Mouse (Mus musculus) hindbrain, embryonic 16.5 days (tissue): Measurements from ENCODE around the gene Rhbdd2. TPM values are rescaled to one million over a fixed set of nuclear protein-coding genes. Genes with fewer than 3 reads are reported as not detected.
"Not testable (repeated sequence)": the region's sequence is repeated elsewhere in the genome, so short reads cannot be mapped to it uniquely, and the experiment has no call there.

Experiments used
- ATAC-seq: fragments of 200-750 bp; cut with Nextera tagmentation; 2 replicates; pipeline ENCODE4 v1.8.0; 2017; ENCODE audit warnings: moderate TSS enrichment, moderate library complexity
- H3K27ac ChIP-seq: fragments of 300-500 bp; sonication (generic); 2 replicates; pipeline ENCODE4 v1.5.1; 2014; ENCODE audit warnings: low read depth, mild to moderate bottlenecking, control low read depth, low read length, moderate library complexity
- H3K27me3 ChIP-seq: fragments of 300-500 bp; sonication (generic); replicated peaks from 2 replicates; pipeline ENCODE4 v1.6.1; 2014; ENCODE audit warnings: low read length; ENCODE audit not compliant: control insufficient read depth, insufficient read depth
- H3K36me3 ChIP-seq: fragments of 300-500 bp; sonication (generic); 2 replicates; pipeline ENCODE4 v1.6.1; 2014; ENCODE audit warnings: mild to moderate bottlenecking, low read length, moderate library complexity, mixed read lengths; ENCODE audit not compliant: control insufficient read depth, insufficient read depth
- H3K4me1 ChIP-seq: fragments of 300-500 bp; sonication (generic); 2 replicates; pipeline ENCODE4 v1.6.1; 2014; ENCODE audit warnings: low read depth, low read length; ENCODE audit not compliant: control insufficient read depth, insufficient read depth
- H3K4me2 ChIP-seq: fragments of 300-500 bp; sonication (generic); 2 replicates; pipeline ENCODE4 v1.6.1; 2014; ENCODE audit warnings: mild to moderate bottlenecking, low read length, control low read depth, moderate library complexity
- H3K4me3 ChIP-seq: fragments of 300-500 bp; sonication (generic); 2 replicates; pipeline ENCODE4 v1.5.1; 2014; ENCODE audit warnings: mild to moderate bottlenecking, low read length, control low read depth, moderate library complexity
- H3K9ac ChIP-seq: fragments of 300-500 bp; sonication (generic); 2 replicates; pipeline ENCODE4 v1.6.1; 2014; ENCODE audit warnings: low read depth, mild to moderate bottlenecking, control low read depth, low read length, moderate library complexity
- H3K9me3 ChIP-seq: fragments of 300-500 bp; sonication (generic); 2 replicates; pipeline ENCODE4 v1.6.1; 2014; ENCODE audit warnings: mild to moderate bottlenecking, low read length, moderate library complexity; ENCODE audit not compliant: control insufficient read depth
- WGBS: fragments of 180-500 bp; shearing (Covaris S2); extraction: QIAGEN DNeasy Blood & Tissue Kit; methylation state at CpG from one replicate; pipeline ENCODE4 v1.1.7; 2014; 5-methylcytosine and 5-hydroxymethylcytosine counted together
- polyA plus RNA-seq: library from polyadenylated mRNA; unstranded; fragments of >200 nt; fragmentation: Nextera tagmentation; extraction: Ambion mirVana; gene quantifications from 2 replicates; pipeline ENCODE4 v1.2.1, GENCODE M21; 2015

Rhbdd2 gene
- 96.9 and 98.5 TPM in 2 replicates for polyA plus RNA-seq

DNA sequence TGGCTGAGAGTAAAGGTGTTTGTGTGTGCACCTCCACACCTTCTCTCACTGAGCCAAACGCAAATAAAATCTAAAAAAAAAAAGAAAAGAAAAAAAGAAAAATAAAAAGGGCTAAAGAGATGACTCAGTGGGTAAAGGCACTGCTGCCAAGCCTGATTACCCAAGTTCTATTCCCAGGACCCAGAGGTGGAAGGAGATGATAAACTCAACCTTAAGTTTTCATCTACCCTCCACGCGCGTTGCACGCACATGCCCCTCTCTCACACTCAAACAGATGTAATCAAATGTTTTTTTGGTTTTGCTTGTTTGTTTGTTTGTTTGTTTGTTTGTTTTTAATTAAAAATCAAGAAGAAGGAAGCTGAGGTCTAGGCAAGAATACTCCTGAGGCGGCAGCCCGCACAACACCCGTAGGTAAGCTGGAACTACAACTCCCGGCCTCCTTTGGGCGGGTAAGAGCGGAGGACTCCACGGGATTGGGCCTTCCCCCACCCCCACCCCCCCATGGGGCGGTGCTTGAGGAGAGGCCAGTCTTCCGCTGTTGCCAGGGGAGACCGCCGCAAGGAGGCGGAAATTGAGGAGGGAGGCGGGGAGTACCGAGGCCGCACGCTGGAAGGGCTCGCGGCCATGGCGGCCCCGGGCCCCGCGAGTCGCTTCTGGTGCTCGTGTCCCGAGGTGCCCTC is at the start of gene Rhbdd2:
Gene Rhbdd2 (plus strand): TSS at position 502 of the 680 bp plus-strand sequence.
- H3K27me3 ChIP-seq, result no peaks in the 10 kb centered on the region
- H3K9ac ChIP-seq, result peak within 1 kb of the TSS; percentile 87
- peak; percentile 99 for ATAC-seq
- H3K4me1 ChIP-seq, result peaks cover 6% of the 10 kb centered on the region
- peaks cover 14% of the 10 kb centered on the region for H3K36me3 ChIP-seq
- H3K27ac ChIP-seq, result peak within 1 kb of the TSS; percentile 91
- peak within 1 kb of the TSS; percentile 74 for H3K4me3 ChIP-seq
- peak within 1 kb of the TSS; percentile 71 for H3K4me2 ChIP-seq
- 12% methylated on average over 30 of the region's 30 CpGs for WGBS
- no peaks in the 10 kb centered on the region for H3K9me3 ChIP-seq

DNA sequence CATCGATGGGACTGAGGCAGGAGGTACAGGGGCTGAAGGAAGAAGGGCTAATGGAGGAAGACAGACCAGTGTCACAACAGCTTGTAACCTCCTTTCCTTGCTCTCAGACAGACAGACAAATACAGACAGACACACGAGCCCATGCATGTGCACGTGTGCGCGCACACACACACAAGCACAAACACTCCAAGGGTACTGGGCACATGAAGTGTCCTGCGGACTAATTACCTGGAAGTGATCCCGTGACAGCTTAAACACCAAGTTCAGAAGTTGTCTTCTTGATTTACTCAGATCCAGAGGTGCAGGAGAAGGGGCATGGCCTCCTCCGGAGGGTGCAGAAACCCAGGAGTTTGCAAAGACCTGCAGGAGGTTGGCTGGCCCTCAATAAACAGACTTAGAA is 46.7 kb upstream of the Rhbdd2 start:
- no peaks in the 10 kb centered on the region for H3K36me3 ChIP-seq
- H3K4me2 ChIP-seq, result no peak overlapping the region
- H3K4me3 ChIP-seq, result no peak overlapping the region
- ATAC-seq, result no peak
- WGBS, result 95% methylated on average over 8 of the region's 8 CpGs
- no peaks in the 10 kb centered on the region for H3K27me3 ChIP-seq
- no peaks in the 10 kb centered on the region for H3K9me3 ChIP-seq
- no peak overlapping the region for H3K9ac ChIP-seq
- H3K4me1 ChIP-seq, result no peaks in the 10 kb centered on the region
- no peak overlapping the region for H3K27ac ChIP-seq

DNA sequence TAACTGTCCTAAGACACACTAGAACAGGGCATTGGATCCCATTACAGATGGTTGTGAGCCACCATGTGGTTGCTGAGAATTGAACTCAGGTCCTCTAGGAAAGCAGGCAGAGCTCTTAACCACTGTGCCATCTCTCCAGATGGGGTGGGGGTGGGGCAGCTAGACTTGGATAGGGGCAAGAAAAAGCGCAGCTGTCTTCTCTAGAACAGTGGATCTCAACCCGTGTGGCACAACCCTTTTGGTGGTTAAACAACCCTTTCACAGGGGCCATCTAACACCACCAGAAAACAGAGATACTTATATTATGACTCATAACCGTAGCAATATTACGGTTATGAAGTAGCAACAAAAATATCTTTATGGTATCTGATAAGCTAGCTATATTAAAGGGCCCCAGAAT is 44.7 kb upstream of the Rhbdd2 start:
- H3K4me1 ChIP-seq, result no peaks in the 10 kb centered on the region
- no peak overlapping the region for H3K4me3 ChIP-seq
- peaks cover 2% of the 10 kb centered on the region; the same call in 1 of the 2 replicates for H3K9me3 ChIP-seq
- H3K27me3 ChIP-seq, result no peaks in the 10 kb centered on the region
- H3K4me2 ChIP-seq, result no peak overlapping the region
- 90% methylated on average over 4 of the region's 4 CpGs for WGBS
- H3K9ac ChIP-seq, result no peak overlapping the region
- ATAC-seq, result no peak
- no peak overlapping the region for H3K27ac ChIP-seq
- H3K36me3 ChIP-seq, result no peaks in the 10 kb centered on the region

DNA sequence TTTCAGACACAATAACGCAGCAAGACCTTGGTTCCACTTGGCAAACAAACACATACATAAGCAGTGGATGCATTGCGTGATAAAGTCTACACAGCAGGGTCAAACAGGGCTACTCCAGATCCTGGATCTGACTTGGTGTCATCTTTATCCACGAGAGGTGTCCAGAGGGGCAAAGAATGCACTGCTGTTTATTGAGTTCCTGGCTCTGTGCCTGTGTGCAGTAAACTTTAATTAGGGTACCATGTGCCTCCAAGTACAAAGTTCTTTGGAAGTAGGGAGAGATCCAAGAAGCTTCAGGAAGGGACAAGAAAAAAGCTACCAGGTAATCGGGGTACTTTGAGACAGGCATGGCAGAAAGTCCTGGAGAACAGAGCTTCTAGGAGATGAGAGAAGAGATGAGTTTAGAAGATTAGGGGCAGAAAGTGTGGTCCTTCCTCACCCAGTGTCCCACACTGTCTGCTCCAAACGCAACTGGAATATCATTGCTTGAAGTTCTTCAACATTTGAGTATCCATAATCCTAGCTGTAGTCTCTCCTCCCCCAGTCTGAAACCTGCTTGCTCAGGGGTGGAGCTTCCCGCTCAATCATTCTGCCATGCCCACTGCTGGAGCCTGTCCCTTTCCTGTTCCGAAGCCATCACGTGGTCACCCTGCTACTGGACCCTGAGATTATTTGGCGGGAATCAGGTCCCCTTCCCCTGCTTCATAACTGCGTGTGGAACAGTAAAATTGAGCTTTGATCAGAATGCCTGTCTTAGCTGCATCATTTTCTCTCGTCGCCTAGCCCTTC is 42.2 kb upstream of the Rhbdd2 start:
- peaks cover 2% of the 10 kb centered on the region; the same call in 1 of the 2 replicates for H3K9me3 ChIP-seq
- H3K27ac ChIP-seq, result no peak overlapping the region
- no peak overlapping the region for H3K4me2 ChIP-seq
- no peak overlapping the region for H3K4me3 ChIP-seq
- 84% methylated on average over 12 of the region's 12 CpGs for WGBS
- H3K27me3 ChIP-seq, result no peaks in the 10 kb centered on the region
- H3K9ac ChIP-seq, result no peak overlapping the region
- no peaks in the 10 kb centered on the region for H3K4me1 ChIP-seq
- ATAC-seq, result no peak
- no peaks in the 10 kb centered on the region for H3K36me3 ChIP-seq

DNA sequence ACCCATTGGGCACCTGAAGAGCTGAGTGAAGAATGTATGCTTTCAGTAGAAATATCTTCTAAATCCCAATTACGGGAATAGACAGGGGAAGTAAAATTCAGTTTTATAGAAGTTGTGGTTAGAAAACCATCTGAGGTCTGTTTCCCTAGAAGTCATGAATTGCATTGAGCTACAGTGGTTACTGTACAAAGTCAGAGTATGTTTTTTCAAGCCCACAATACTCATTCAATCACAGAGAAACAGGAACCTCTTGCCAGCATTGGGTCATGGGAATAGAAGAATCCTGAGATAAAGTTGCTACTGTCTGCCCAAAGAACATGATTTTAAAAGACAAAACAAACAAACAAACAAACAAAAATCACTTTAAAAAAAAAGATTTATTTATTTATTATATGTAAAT is 27.8 kb upstream of the Rhbdd2 start:
- not testable (repeated sequence) for H3K4me3 ChIP-seq, H3K36me3 ChIP-seq, H3K4me1 ChIP-seq, H3K9ac ChIP-seq, H3K4me2 ChIP-seq, ATAC-seq, H3K9me3 ChIP-seq, H3K27me3 ChIP-seq, H3K27ac ChIP-seq
- no CpG with 5 or more reads among the region's 1 CpGs for WGBS

DNA sequence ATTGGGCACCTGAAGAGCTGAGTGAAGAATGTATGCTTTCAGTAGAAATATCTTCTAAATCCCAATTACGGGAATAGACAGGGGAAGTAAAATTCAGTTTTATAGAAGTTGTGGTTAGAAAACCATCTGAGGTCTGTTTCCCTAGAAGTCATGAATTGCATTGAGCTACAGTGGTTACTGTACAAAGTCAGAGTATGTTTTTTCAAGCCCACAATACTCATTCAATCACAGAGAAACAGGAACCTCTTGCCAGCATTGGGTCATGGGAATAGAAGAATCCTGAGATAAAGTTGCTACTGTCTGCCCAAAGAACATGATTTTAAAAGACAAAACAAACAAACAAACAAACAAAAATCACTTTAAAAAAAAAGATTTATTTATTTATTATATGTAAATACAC is 25.7 kb upstream of the Rhbdd2 start:
- H3K4me2 ChIP-seq, ATAC-seq, H3K9me3 ChIP-seq, H3K4me1 ChIP-seq, H3K4me3 ChIP-seq, H3K36me3 ChIP-seq, H3K27ac ChIP-seq, H3K9ac ChIP-seq, H3K27me3 ChIP-seq: not testable (repeated sequence)
- WGBS, result no CpG with 5 or more reads among the region's 1 CpGs

DNA sequence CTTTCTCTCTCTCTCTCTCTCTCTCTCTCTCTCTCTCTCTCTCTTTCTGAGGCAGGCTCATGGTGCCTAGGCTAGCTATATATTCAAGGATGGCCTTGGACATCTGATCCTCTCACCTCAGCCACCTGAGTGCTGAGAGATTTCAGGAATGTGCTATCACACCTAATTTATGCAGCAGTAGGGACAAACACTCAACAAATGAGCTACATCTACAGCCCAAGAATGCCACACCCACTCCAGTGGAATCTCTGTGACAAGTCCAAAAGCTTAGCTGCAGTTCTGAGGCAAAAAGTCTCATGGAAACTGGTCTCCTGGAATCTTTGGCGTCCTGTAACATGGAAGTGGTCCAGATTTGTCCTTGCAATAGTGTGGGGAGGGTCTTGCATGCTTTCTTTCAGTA is 24.8 kb upstream of the Rhbdd2 start:
- 56% methylated on average over 1 of the region's 1 CpGs for WGBS
- H3K27me3 ChIP-seq, result no peaks in the 10 kb centered on the region
- H3K36me3 ChIP-seq, result no peaks in the 10 kb centered on the region
- H3K9me3 ChIP-seq, result peaks cover 3% of the 10 kb centered on the region; the same call in 1 of the 2 replicates
- H3K27ac ChIP-seq, result no peak overlapping the region
- H3K4me2 ChIP-seq, result no peak overlapping the region
- H3K4me3 ChIP-seq, result no peak overlapping the region
- H3K4me1 ChIP-seq, result no peaks in the 10 kb centered on the region
- no peak for ATAC-seq
- no peak overlapping the region for H3K9ac ChIP-seq

DNA sequence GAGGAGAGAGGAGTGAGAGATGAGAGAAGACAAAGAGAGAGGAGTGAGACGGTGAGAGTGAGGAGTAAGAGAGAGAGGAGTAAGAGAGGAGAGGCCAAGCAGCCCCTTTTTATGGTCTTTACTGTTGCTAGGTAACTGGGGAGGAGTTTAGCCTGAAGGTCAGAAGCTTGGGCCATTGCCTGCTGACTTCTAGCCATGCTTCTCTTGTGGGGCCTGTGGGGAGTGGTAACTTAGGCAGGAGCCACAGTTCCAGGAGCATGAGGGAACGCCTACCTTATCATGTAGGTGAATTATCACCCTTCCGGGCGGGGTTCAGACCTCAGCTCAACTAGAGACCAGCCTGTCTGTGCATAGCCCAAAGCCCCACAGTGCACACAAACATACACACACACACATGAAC is 22.6 kb upstream of the Rhbdd2 start:
- Histone ChIP-seq H3K27me3 (no peaks in the 10 kb centered on the region), H3K36me3 (no peaks in the 10 kb centered on the region), H3K4me3 (no peak overlapping the region), H3K27ac (no peak overlapping the region), H3K4me1 (no peaks in the 10 kb centered on the region), H3K9me3 (no peaks in the 10 kb centered on the region), H3K9ac (no peak overlapping the region), H3K4me2 (no peak overlapping the region)
- WGBS, result 71% methylated on average over 4 of the region's 4 CpGs
- ATAC-seq, result no peak

DNA sequence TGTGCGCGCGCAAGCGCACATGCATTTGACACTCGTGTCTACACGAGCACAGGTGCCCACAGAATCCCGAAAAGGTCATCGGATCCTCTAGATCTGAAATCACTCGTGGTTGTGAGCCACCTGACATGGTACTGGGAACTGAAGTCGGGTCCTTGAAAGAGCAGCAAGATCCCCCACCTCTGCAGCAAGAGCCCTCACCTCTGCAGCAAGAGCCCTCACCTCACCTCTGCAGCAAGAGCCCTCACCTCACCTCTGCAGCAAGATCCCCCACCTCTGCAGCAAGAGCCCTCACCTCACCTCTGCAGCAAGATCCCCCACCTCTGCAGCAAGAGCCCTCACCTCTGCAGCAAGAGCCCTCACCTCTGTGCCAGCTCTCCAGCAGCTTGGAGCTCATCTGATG is 12.7 kb upstream of the Rhbdd2 start:
- H3K9ac ChIP-seq, H3K4me1 ChIP-seq, H3K9me3 ChIP-seq, ATAC-seq, H3K27ac ChIP-seq, H3K4me2 ChIP-seq, H3K27me3 ChIP-seq, H3K4me3 ChIP-seq, H3K36me3 ChIP-seq: not testable (repeated sequence)
- WGBS, result 87% methylated on average over 10 of the region's 10 CpGs
